Mouse (Mus musculus) intestine, embryonic 15.5 days (tissue): ENCODE results near the gene Pdhb. TPM values are rescaled to one million over a fixed set of nuclear protein-coding genes. Genes with fewer than 3 reads are reported as not detected.
"Not testable (repeated sequence)": the region's sequence is repeated elsewhere in the genome, so short reads cannot be mapped to it uniquely, and the experiment has no call there.

Experiments
- ATAC-seq: fragments of 200-750 bp; cut with Nextera tagmentation; 2 replicates; pipeline ENCODE4 v1.8.0; 2017; ENCODE audit warnings: moderate TSS enrichment, moderate library complexity
- H3K27ac ChIP-seq: fragments of 300-500 bp; sonication (generic); 2 replicates; pipeline ENCODE4 v1.5.1; 2015; ENCODE audit warnings: mild to moderate bottlenecking, inconsistent platforms
- H3K27me3 ChIP-seq: fragments of 300-500 bp; sonication (generic); replicated peaks from 2 replicates; pipeline ENCODE4 v1.6.1; 2015; ENCODE audit warnings: inconsistent platforms
- H3K36me3 ChIP-seq: fragments of 300-500 bp; sonication (generic); 2 replicates; pipeline ENCODE4 v1.6.1; 2015; ENCODE audit warnings: inconsistent platforms
- H3K4me1 ChIP-seq: fragments of 300-500 bp; sonication (generic); replicated peaks from 2 replicates; pipeline ENCODE4 v1.6.1; 2015; ENCODE audit warnings: inconsistent platforms
- H3K4me2 ChIP-seq: fragments of 300-500 bp; sonication (generic); replicated peaks from 2 replicates; pipeline ENCODE4 v1.6.1; 2015; ENCODE audit warnings: mild to moderate bottlenecking, inconsistent platforms
- H3K4me3 ChIP-seq: fragments of 300-500 bp; sonication (generic); replicated peaks from 2 replicates; pipeline ENCODE4 v1.5.1; 2015; ENCODE audit warnings: inconsistent platforms
- H3K9ac ChIP-seq: fragments of 300-500 bp; sonication (generic); 2 replicates; pipeline ENCODE4 v1.6.1; 2015; ENCODE audit warnings: inconsistent platforms
- H3K9me3 ChIP-seq: fragments of 300-500 bp; sonication (generic); 2 replicates; pipeline ENCODE4 v1.6.1; 2016; ENCODE audit warnings: inconsistent platforms
- WGBS: fragments of 180-500 bp; shearing (Covaris S2); methylation state at CpG from one replicate; pipeline ENCODE4 v1.1.7; 2015; 5-methylcytosine and 5-hydroxymethylcytosine counted together
- polyA plus RNA-seq: library from polyadenylated mRNA; unstranded; fragments of >200 nt; fragmentation: Nextera tagmentation; extraction: Ambion mirVana; gene quantifications from 2 replicates; pipeline ENCODE4 v1.2.1, GENCODE M21; 2015

Gene Pdhb
- polyA plus RNA-seq, 1 experiment from 2014 or later: 198 TPM

DNA sequence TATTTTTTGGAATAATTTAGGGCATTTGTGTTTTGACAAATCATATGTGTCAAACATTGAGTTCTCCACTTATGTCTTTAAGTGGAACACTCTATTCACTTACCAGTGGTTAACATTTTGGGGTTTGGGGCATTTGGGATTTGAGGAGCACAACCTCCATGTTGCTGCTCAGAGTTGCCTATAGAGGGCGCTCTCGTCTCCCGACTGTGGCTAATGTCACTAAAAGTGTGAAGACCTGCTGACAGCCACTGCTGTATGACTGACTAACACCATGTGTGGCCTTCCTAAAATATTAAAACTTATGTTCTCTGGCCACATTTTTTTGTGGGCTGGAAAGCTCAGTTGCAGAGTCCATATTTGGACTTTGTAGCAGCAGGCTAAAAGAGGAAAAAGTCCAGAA lies 10.5 kb upstream of the Pdhb start:
- Histone ChIP-seq H3K27me3 (no peaks in the 10 kb centered on the region), H3K9ac (no peak overlapping the region), H3K9me3 (no peaks in the 10 kb centered on the region), H3K4me2 (no peak overlapping the region), H3K4me3 (no peak overlapping the region), H3K27ac (no peak overlapping the region), H3K36me3 (no peaks in the 10 kb centered on the region), H3K4me1 (no peaks in the 10 kb centered on the region)
- 67% methylated on average over 3 of the region's 3 CpGs for WGBS
- no peak for ATAC-seq

DNA sequence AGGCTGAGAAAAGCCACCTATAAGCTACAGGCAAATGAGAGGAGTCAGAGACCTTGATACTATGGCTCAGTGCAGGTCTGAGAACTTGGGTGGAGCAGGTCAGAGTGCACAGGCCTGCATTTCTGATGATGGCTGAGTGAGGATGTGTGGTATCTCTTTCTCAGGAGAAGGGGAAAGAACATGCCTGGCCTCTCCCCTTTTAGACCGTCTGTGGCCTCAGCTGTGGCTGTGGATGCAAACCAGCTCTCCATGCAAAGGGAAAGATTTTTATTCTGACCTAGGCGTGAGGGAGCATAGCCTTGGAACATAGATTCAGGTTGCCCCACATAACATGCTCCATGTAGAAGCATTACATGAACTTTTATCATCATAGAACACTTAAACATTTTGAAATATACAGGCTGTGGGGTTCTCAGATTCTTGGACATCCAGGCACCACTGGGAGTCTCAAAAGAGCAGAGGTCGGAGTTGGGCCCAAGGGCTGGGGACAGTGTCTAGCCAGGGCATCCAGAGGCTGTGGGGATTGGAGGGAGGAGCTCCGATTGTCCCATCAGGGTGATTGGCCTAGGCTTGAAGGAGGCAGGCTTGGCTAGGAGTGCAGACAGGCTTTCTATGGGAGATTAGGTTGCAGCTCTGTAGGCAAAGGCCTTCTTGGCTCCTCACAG lies 7.7 kb upstream of the Pdhb start:
- 69% methylated on average over 4 of the region's 4 CpGs for WGBS
- H3K4me1 ChIP-seq: no peaks in the 10 kb centered on the region
- H3K4me2 ChIP-seq: no peak overlapping the region
- H3K4me3 ChIP-seq: no peak overlapping the region
- H3K36me3 ChIP-seq: no peaks in the 10 kb centered on the region
- H3K27me3 ChIP-seq: no peaks in the 10 kb centered on the region
- no peak overlapping the region for H3K27ac ChIP-seq
- H3K9ac ChIP-seq: no peak overlapping the region
- H3K9me3 ChIP-seq: no peaks in the 10 kb centered on the region
- ATAC-seq: no peak

DNA sequence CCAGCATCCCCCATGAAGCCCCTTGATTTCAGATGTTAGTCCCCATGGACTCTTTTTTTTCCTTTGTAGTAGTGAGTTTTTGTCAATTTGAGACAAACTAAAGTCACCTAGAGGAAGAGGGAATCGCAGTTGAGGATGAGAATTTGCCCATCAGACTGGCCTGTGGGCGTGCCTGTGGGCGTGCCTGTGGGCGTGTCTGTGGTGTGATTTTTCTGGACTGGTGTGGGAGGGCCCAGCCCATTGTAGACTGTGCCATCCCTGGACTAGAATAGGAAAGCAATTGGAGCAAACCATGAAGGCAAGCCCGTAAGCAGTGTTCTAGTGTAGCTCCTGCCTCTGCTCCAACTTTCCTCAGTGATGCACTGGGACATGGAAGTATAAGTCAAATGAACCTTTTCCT lies 3.4 kb upstream of the Pdhb start:
- Histone ChIP-seq H3K9me3 (no peaks in the 10 kb centered on the region), H3K27ac (no peak overlapping the region), H3K9ac (no peak overlapping the region), H3K27me3 (no peaks in the 10 kb centered on the region), H3K4me3 (no peak overlapping the region), H3K4me2 (no peak overlapping the region), H3K36me3 (no peaks in the 10 kb centered on the region), H3K4me1 (peaks cover 8% of the 10 kb centered on the region)
- WGBS: 59% methylated on average over 5 of the region's 5 CpGs
- ATAC-seq: no peak

DNA sequence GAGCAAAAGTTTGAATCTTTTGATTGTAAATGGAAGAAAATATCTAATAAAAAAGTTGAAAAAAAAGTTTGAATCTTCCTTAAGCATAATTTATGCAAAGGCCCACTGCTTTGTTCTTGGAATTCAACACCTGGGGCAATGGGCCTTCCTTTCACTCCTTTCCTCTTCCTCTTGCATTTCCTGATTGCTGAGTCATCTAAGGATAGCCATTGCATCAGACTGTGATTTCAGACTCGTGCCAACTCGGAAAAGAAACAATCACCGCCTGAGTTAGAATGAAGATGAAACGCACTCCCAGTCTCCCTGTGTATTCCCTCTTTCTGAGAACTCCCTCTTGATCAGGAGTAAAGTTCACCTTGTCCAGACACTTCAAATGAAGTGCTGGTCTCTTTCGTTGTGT lies 1.8 kb upstream of the Pdhb start:
- ATAC-seq: no peak
- Histone ChIP-seq H3K4me3 (no peak overlapping the region), H3K4me1 (peaks cover 8% of the 10 kb centered on the region), H3K4me2 (no peak overlapping the region), H3K27ac (no peak overlapping the region), H3K36me3 (no peaks in the 10 kb centered on the region), H3K9me3 (no peaks in the 10 kb centered on the region), H3K9ac (no peak overlapping the region), H3K27me3 (no peaks in the 10 kb centered on the region)
- 82% methylated on average over 5 of the region's 5 CpGs for WGBS

DNA sequence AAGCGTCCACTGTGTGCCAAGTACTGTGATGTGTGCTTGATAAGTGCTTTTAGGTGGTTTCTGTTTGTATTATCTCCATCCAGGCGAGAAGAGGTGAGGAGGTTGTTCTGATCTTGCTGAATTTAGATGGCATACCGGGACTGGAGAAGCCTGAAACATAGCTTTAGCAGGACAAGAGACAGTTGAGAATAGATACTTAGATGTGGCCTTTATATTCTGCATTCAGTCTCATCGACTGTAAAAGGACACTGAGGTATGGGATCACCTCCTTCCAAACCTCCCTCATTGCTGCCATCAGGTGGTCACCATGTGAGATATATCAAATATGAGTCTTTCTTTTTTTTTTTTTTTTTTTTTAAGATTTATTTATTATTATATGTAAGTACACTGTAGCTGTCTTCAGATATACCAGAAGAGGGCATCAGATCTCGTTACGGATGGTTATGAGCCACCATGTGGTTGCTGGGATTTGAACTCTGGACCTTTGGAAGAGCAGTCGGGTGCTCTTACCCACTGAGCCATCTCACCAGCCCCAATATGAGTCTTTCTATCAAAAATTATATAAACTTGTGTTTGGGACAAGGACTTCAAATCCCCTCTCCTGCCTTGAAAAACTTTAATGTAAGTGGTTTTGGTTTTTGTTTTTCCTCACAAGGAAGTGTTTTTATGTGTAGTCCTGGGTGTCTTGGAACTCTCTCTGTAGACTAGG lies 871 bp upstream of the Pdhb start:
- not testable (repeated sequence) for H3K4me1 ChIP-seq, H3K9me3 ChIP-seq, H3K27me3 ChIP-seq, H3K36me3 ChIP-seq
- peak overlapping the region; percentile 98 for H3K4me3 ChIP-seq
- H3K4me2 ChIP-seq: peak overlapping the region; percentile 89
- H3K27ac ChIP-seq: peak overlapping the region; percentile 83
- WGBS: 31% methylated on average over 7 of the region's 7 CpGs
- peak; percentile 5 for ATAC-seq
- peak overlapping the region; percentile 57 for H3K9ac ChIP-seq

DNA sequence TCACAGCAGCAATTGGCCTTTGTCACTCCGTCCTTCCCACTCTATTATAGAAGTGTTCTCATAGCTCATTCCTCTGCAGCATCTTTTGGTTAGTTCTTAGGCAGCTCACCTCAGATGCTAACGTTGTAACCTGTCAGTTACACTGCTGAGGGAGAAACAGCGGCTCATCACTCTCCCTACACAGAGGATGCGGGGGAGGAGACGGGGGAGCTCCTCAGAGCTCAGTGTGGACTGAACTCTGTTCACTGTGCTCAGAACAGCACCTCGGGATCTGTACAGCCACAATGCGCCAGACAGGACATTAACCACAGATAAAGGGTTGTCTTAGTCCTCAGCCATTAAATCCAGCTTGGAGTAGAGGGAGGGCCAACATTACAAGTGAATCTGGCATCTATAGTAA lies 8.4 kb downstream of the Pdhb start:
- Histone ChIP-seq H3K27me3 (no peaks in the 10 kb centered on the region), H3K36me3 (peaks cover 34% of the 10 kb centered on the region), H3K4me1 (no peaks in the 10 kb centered on the region), H3K9ac (no peak overlapping the region), H3K9me3 (no peaks in the 10 kb centered on the region), H3K27ac (no peak overlapping the region), H3K4me2 (no peak overlapping the region), H3K4me3 (no peak overlapping the region)
- 76% methylated on average over 7 of the region's 7 CpGs for WGBS
- ATAC-seq: no peak

DNA sequence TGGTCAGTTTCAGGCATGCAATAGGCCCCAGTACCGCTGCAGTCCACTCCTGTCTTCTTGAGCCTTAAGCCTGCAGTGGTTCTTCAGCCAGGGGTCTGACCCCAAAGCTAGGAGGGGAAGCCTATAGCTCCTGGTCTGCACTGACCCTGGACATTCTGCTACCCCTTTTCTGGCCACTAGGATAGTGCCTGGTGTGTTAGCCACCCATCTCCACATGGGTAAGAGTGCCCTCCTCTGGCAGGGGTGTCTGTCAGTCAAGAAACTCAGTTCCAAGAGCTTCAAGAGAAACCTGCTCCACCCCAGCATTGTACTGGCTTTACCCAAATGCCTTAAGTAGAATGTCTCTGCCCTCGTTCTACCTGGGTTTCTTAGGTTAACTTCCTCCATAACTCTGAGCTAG lies 11.0 kb downstream of the Pdhb start:
- no peak overlapping the region for H3K9ac ChIP-seq
- WGBS: 85% methylated on average over 2 of the region's 2 CpGs
- ATAC-seq: no peak

DNA sequence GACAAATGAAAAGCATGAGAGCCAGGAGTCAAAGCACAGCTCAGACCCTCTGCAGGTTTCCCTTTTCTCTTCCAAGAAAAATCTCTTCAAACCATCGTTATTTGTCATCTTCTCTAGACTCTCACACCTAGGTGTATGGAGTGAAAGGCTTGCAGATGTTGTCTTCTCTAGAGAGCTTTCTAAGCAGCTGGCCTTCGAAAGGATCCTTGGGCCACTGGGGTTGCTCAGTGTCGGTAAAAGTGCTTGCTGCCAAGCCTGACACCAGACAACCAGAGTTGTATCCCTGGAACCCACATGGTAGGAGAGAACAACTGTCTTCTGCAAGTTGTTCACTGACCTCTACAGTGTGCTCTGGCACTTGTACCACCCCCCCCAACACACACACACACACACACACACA lies 13.7 kb downstream of the Pdhb start:
- no peak overlapping the region for H3K9ac ChIP-seq
- 86% methylated on average over 3 of the region's 3 CpGs for WGBS
- H3K27ac ChIP-seq: no peak overlapping the region
- H3K4me3 ChIP-seq: no peak overlapping the region
- no peaks in the 10 kb centered on the region for H3K27me3 ChIP-seq
- peaks cover 13% of the 10 kb centered on the region for H3K36me3 ChIP-seq
- no peak for ATAC-seq
- no peaks in the 10 kb centered on the region for H3K9me3 ChIP-seq
- H3K4me1 ChIP-seq: no peaks in the 10 kb centered on the region
- H3K4me2 ChIP-seq: no peak overlapping the region

More for the DNA sequence above, 11.0 kb downstream of the Pdhb start:
- no peak overlapping the region for H3K27ac ChIP-seq
- H3K36me3 ChIP-seq: peaks cover 22% of the 10 kb centered on the region
- no peaks in the 10 kb centered on the region for H3K9me3 ChIP-seq
- no peak overlapping the region for H3K4me3 ChIP-seq
- H3K27me3 ChIP-seq: no peaks in the 10 kb centered on the region
- no peaks in the 10 kb centered on the region for H3K4me1 ChIP-seq
- no peak overlapping the region for H3K4me2 ChIP-seq

DNA sequence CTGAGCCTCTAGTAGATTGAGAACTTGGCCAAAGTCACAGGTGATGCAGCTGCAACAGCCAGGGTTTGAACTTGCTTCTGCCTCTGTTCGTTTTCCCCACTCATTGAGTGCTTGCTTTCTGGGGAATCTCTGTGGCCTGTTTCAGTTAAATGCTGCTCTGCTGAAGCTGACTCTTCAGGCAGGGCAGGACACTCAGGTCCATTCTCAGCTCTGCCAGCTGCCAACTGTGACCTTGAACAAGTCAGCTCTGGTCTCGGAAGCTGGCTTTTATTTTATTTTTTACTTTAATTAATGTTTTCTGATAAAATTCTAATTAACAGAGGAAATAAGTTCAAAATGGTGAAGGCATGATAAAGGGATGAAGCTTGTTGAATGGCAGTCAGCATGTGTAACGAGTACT lies 14.1 kb downstream of the Pdhb start:
- Histone ChIP-seq H3K4me2 (no peak overlapping the region), H3K4me3 (no peak overlapping the region), H3K27ac (no peak overlapping the region), H3K9me3 (no peaks in the 10 kb centered on the region), H3K9ac (no peak overlapping the region), H3K4me1 (no peaks in the 10 kb centered on the region), H3K36me3 (peaks cover 9% of the 10 kb centered on the region), H3K27me3 (no peaks in the 10 kb centered on the region)
- no peak for ATAC-seq
- WGBS: 86% methylated on average over 3 of the region's 3 CpGs

DNA sequence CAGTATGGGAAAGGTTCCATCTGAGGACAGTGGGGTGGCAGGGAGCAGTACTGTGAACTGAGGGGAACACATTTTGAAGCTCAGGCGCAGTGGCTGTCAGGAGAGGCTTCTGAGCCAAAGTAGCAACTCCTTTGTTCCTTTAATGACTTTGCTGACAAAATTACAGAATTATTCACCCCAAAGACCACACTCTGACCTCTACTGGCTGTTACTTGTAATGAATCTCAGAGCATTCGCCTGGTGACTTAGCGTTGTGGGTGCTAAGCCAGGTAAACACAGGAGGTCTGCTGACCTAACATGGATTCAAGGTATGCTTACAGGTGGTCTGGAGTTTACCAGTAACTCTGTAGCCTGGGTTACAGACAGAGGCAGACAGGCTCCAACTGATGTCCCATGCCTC lies 15.9 kb downstream of the Pdhb start:
- no peak for ATAC-seq
- no peak overlapping the region for H3K4me2 ChIP-seq
- H3K4me1 ChIP-seq: no peaks in the 10 kb centered on the region
- no peak overlapping the region for H3K4me3 ChIP-seq
- H3K9me3 ChIP-seq: no peaks in the 10 kb centered on the region
- 35% methylated on average over 3 of the region's 3 CpGs for WGBS
- no peak overlapping the region for H3K9ac ChIP-seq
- H3K27ac ChIP-seq: no peak overlapping the region
- H3K27me3 ChIP-seq: no peaks in the 10 kb centered on the region
- H3K36me3 ChIP-seq: 0 out of 2 replicates have a peak, but pooled peaks cover 3% of the 10 kb centered on the region

DNA sequence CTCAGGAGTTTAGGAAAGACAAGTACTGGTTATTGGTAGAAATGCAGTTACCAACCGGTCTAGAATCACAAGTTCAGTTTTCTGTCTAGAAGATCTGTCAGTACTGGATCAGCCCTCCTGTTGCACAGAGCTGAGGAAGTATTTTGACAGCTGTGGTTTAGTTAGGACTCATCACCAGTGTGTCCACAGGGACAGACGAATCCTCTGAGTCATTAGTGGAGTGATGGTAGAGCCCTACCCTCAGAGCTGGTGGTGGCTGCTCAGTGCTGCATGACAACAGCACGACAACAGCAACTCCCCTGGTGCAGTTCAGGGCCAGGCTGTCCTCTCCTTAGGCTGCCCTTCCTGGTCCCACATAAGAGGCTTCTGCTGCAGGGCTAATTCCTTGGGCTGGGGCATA lies 18.8 kb downstream of the Pdhb start:
- Histone ChIP-seq H3K9me3 (no peaks in the 10 kb centered on the region), H3K4me1 (no peaks in the 10 kb centered on the region), H3K4me3 (no peak overlapping the region), H3K27ac (no peak overlapping the region), H3K27me3 (no peaks in the 10 kb centered on the region), H3K9ac (no peak overlapping the region), H3K4me2 (no peak overlapping the region), H3K36me3 (peaks cover 7% of the 10 kb centered on the region; the same call in 1 of the 2 replicates)
- no peak for ATAC-seq
- WGBS: 76% methylated on average over 3 of the region's 3 CpGs

DNA sequence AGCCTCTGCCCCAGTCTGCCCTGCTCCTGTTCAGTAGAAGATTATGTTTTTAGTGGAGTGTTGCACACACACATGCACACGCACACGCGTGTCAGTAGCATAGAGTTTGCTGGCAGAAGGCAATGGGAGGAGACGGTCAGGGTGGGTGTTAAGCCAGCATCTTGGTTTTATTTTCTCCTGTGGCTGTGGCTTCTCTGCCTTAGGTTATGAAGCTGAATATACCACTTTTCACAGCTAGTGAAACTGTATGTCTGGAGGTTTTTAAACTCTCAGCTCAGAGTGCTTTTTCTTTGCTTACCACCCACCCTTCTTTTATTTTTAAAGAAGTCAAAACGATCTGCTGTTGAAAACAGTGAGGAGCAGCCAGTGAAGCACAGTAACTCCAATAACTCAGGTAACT lies 21.1 kb downstream of the Pdhb start:
- Histone ChIP-seq H3K4me3 (no peak overlapping the region), H3K4me2 (no peak overlapping the region), H3K27me3 (no peaks in the 10 kb centered on the region), H3K4me1 (no peaks in the 10 kb centered on the region), H3K27ac (no peak overlapping the region), H3K9ac (no peak overlapping the region), H3K36me3 (peaks cover 7% of the 10 kb centered on the region; the same call in 1 of the 2 replicates), H3K9me3 (no peaks in the 10 kb centered on the region)
- 95% methylated on average over 5 of the region's 5 CpGs for WGBS
- ATAC-seq: no peak

DNA sequence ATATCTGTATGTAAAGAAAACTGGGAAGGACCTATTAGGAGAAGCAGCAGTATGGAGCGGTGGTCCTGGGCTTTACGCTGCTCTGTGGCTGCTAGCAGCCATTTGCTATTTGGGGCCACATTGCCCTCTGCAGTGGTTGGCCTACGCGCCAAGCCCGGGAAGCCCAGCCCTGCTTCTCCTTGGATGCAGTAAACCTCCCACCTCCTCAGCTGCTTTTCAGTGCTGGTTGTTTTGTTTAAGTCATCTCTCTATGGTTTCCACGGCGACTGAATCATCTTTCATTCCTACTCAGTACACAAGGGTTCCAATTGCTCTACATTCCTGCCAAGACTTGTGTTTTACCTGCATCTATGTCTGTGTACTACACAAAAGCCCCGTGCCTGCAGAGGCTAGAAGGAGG lies 24.0 kb downstream of the Pdhb start:
- Histone ChIP-seq H3K27ac (no peak overlapping the region), H3K9me3 (no peaks in the 10 kb centered on the region), H3K4me1 (0 out of 2 replicates have a peak, but pooled peaks cover 3% of the 10 kb centered on the region), H3K4me2 (no peak overlapping the region), H3K4me3 (no peak overlapping the region), H3K27me3 (no peaks in the 10 kb centered on the region), H3K36me3 (peaks cover 7% of the 10 kb centered on the region; the same call in 1 of the 2 replicates), H3K9ac (no peak overlapping the region)
- ATAC-seq: no peak
- 85% methylated on average over 8 of the region's 8 CpGs for WGBS
